Mouse (Mus musculus) midbrain, embryonic 15.5 days (tissue): ENCODE measurements around the gene Acadvl. TPM values are rescaled to one million over a fixed set of nuclear protein-coding genes. Genes with fewer than 3 reads are reported as not detected.

Experiments used
- ATAC-seq: fragments of 200-750 bp; cut with Nextera tagmentation; replicated peaks from 2 replicates; pipeline ENCODE4 v1.8.0; 2017; ENCODE audit warnings: moderate TSS enrichment
- H3K27ac ChIP-seq: fragments of 300-500 bp; sonication (generic); 2 replicates; pipeline ENCODE4 v1.5.1; 2015; ENCODE audit warnings: mild to moderate bottlenecking, inconsistent platforms
- H3K27me3 ChIP-seq: fragments of 300-500 bp; sonication (generic); replicated peaks from 2 replicates; pipeline ENCODE4 v1.6.1; 2015; ENCODE audit warnings: inconsistent platforms
- H3K36me3 ChIP-seq: fragments of 300-500 bp; sonication (generic); replicated peaks from 2 replicates; pipeline ENCODE4 v1.6.1; 2015; ENCODE audit warnings: inconsistent platforms
- H3K4me1 ChIP-seq: fragments of 300-500 bp; sonication (generic); 2 replicates; pipeline ENCODE4 v1.6.1; 2015; ENCODE audit warnings: inconsistent platforms
- H3K4me2 ChIP-seq: fragments of 300-500 bp; sonication (generic); 2 replicates; pipeline ENCODE4 v1.6.1; 2015; ENCODE audit warnings: inconsistent platforms, mild to moderate bottlenecking, moderate library complexity
- H3K4me3 ChIP-seq: fragments of 300-500 bp; sonication (generic); 2 replicates; pipeline ENCODE4 v1.5.1; 2015; ENCODE audit warnings: mild to moderate bottlenecking, inconsistent platforms
- H3K9ac ChIP-seq: fragments of 300-500 bp; sonication (generic); 2 replicates; pipeline ENCODE4 v1.6.1; 2015; ENCODE audit warnings: mild to moderate bottlenecking, inconsistent platforms
- H3K9me3 ChIP-seq: fragments of 300-500 bp; sonication (generic); 2 replicates; pipeline ENCODE4 v1.6.1; 2016; ENCODE audit warnings: inconsistent platforms
- WGBS: fragments of 180-500 bp; shearing (Covaris S2); methylation state at CpG from one replicate; pipeline ENCODE4 v1.1.7; 2015; ENCODE audit warnings: mixed read lengths; 5-methylcytosine and 5-hydroxymethylcytosine counted together
- microRNA counts: library from miRNA; unstranded; fragments of <30 nt; microRNA quantifications from one replicate; lab custom pipeline; 2016
- microRNA-seq: library from miRNA; unstranded; fragments of <30 nt; microRNA quantifications from one replicate; pipeline ENCODE4, GENCODE M21; 2016
- polyA plus RNA-seq: library from polyadenylated mRNA; unstranded; fragments of >200 nt; fragmentation: Nextera tagmentation; extraction: Ambion mirVana; gene quantifications from 2 replicates; pipeline ENCODE4 v1.2.1, GENCODE M21; 2015

Gene Acadvl
- polyA plus RNA-seq, 1 experiment from 2014 or later, result 57.2 TPM

DNA sequence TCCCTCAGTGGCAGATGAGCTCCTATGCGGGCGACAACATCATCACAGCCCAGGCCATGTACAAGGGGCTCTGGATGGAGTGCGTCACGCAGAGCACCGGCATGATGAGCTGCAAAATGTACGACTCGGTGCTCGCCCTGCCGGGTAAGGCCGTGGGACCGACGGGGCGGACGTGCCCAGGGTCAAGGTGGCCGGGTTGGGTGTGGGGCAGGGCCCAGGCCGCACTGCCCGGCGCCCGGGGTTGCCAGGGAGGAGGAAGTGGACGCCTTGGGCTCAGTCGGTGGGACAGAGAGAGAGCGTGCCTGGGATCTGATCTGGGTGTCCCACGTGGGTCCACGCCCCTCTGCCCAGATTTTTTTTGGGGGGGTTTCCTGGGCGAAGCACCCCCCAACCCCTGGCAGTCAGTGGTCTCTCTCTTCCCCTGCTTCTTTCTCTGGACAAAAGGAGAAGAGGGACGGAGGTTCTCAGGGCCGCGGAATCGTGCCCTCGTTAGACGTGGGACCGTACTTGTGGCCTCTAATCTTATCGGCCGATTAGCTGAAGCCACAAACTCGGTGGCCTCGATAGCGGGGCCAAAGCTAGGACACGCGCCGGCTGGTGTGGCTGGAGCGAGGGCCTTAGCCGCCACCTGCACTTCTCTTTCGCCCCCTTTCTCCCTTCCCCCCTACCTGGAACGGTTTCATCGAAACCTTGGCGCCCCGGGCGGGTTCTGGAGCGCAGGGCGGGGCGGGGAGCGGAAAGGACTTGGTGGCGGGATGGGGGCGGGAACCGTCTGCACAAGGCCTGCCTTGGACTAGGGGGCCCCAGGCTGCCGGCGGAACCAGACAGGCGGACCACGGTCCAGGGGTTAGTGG lies 49.0 kb downstream of the Acadvl start:
- Histone ChIP-seq H3K36me3 (peaks cover 20% of the 10 kb centered on the region; the same call in 1 of the 2 replicates), H3K4me3 (peak overlapping the region; percentile 26), H3K4me2 (peak overlapping the region; percentile 41), H3K9me3 (no peaks in the 10 kb centered on the region), H3K4me1 (peaks cover 12% of the 10 kb centered on the region), H3K27ac (no peak overlapping the region), H3K9ac (no peak overlapping the region), H3K27me3 (peaks cover 71% of the 10 kb centered on the region)
- ATAC-seq, result 0 out of 2 replicates have a peak, but pooled peaks have one; percentile 14
- 1% methylated on average over 57 of the region's 59 CpGs for WGBS

- no peaks in the 10 kb centered on the region for H3K9me3 ChIP-seq
- ATAC-seq, result no peak
- 0 out of 2 replicates have a peak overlapping the region, but pooled peaks have one; percentile 11 for H3K4me3 ChIP-seq
- peaks cover 12% of the 10 kb centered on the region for H3K4me1 ChIP-seq
- peaks cover 75% of the 10 kb centered on the region for H3K27me3 ChIP-seq
- no peak overlapping the region for H3K9ac ChIP-seq
- no peak overlapping the region for H3K27ac ChIP-seq
- WGBS, result 3% methylated on average over 49 of the region's 49 CpGs
- peak overlapping the region; percentile 41 for H3K4me2 ChIP-seq
- peaks cover 20% of the 10 kb centered on the region; the same call in 1 of the 2 replicates for H3K36me3 ChIP-seq
Observed at GRCm38 (mm10) chr11:69965271-69966005, 49.8 kb downstream of the Acadvl start.

- Histone ChIP-seq H3K9me3 (no peaks in the 10 kb centered on the region), H3K27me3 (peaks cover 75% of the 10 kb centered on the region), H3K9ac (no peak within 1 kb of the TSS), H3K27ac (no peak within 1 kb of the TSS), H3K4me1 (peaks cover 12% of the 10 kb centered on the region), H3K4me3 (0 out of 2 replicates have a peak within 1 kb of the TSS, but pooled peaks have one; percentile 11), H3K4me2 (peak within 1 kb of the TSS; percentile 29), H3K36me3 (0 out of 2 replicates have a peak, but pooled peaks cover 15% of the 10 kb centered on the region)
- no peak for ATAC-seq
- 14% methylated on average over 24 of the region's 24 CpGs for WGBS
Observed at GRCm38 (mm10) chr11:69964650-69965270, 50.5 kb downstream of the Acadvl start, which contains the start of gene Cldn7. Cldn7 (plus strand) TSS chr11:69964779.

DNA sequence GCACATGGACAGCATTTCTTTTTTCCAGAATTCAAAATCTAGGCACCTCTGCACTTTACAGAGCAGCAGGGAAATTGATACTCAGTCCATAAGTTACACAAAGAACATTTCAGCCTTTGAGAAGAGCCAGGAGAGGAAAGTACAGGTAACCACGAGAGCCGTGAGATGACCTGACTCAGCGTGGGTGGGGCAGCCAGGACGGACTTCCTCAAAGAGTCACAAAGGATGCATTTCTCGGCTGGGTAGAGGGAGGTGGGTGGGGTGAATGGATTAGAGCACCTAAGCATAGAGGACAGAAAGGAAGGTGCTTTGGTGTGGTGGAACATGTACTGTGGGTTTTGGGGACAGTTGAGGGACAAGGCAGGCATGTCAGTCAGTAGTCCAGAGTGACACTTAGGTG lies 53.4 kb downstream of the Acadvl start:
- Histone ChIP-seq H3K36me3 (no peaks in the 10 kb centered on the region), H3K9me3 (no peaks in the 10 kb centered on the region), H3K4me3 (no peak overlapping the region), H3K9ac (no peak overlapping the region), H3K4me1 (peaks cover 12% of the 10 kb centered on the region), H3K27ac (no peak overlapping the region), H3K4me2 (no peak overlapping the region), H3K27me3 (peaks cover 60% of the 10 kb centered on the region)
- no peak for ATAC-seq
- 56% methylated on average over 5 of the region's 5 CpGs for WGBS

GRCm38 (mm10) chr11:69960616-69961015 lies 54.6 kb downstream of the Acadvl start:
- Histone ChIP-seq H3K4me2 (no peak overlapping the region), H3K27ac (no peak overlapping the region), H3K4me3 (no peak overlapping the region), H3K4me1 (peaks cover 4% of the 10 kb centered on the region), H3K9ac (no peak overlapping the region), H3K9me3 (no peaks in the 10 kb centered on the region), H3K27me3 (peaks cover 53% of the 10 kb centered on the region), H3K36me3 (no peaks in the 10 kb centered on the region)
- ATAC-seq, result no peak
- WGBS, result 28% methylated on average over 5 of the region's 5 CpGs

MicroRNAs encoded within 50 kb of the gene (microRNA counts, 519-probe panel; counts per million panel counts)
- microRNA mmu-miR-324-3p (lab: Ali Mortazavi, UCI) (not detected), microRNA mmu-miR-324-5p (lab: Ali Mortazavi, UCI) (2,761 counts per million, percentile 60 among the panel's probes with 10 or more counts)

Small RNA genes lying within 50 kb of the gene (microRNA-seq; reads per million reads assigned to microRNA genes)
- gene Gm44349 (not detected), gene Mir324 (3,734 reads per million, percentile 89 among the genes with 10 or more reads in this experiment)

Other genes with a start within 250 kb of the Acadvl start
- 4.1 and 4.3 TPM in 2 replicates for gene Zbtb4, start 249.5 kb downstream of the Acadvl start, polyA plus RNA-seq
- 0.98 and 1.2 TPM in 2 replicates for gene Chrnb1, start 219.5 kb downstream of the Acadvl start, polyA plus RNA-seq
- 3.7 and 4.5 TPM in 2 replicates for gene Fgf11, start 213.6 kb downstream of the Acadvl start, polyA plus RNA-seq
- 0.74 and 0.86 TPM in 2 replicates for gene Tmem102, start 209.8 kb downstream of the Acadvl start, polyA plus RNA-seq
- gene Gm39566, start 200.1 kb downstream of the Acadvl start, polyA plus RNA-seq, result not detected in 2 replicates
- gene Spem2, start 196.9 kb downstream of the Acadvl start, polyA plus RNA-seq, result not detected in 2 replicates
- 0.55 and 0.65 TPM in 2 replicates for gene Spem1, start 193.2 kb downstream of the Acadvl start, polyA plus RNA-seq
- gene Nlgn2, start 177.6 kb downstream of the Acadvl start, polyA plus RNA-seq, result 24.0 and 24.2 TPM in 2 replicates
- 318 and 320 TPM in 2 replicates for gene Tmem256, start 176.9 kb downstream of the Acadvl start, polyA plus RNA-seq
- 52.3 and 53.5 TPM in 2 replicates for gene Plscr3, start 169.0 kb downstream of the Acadvl start, polyA plus RNA-seq
- 0.10 and 0.28 TPM in 2 replicates for gene Tnk1, start 156.7 kb downstream of the Acadvl start, polyA plus RNA-seq
- gene Tmem95, start 137.4 kb downstream of the Acadvl start, polyA plus RNA-seq, result not detected in 2 replicates
- gene Kctd11, start 134.0 kb downstream of the Acadvl start, polyA plus RNA-seq, result 1.7 and 1.9 TPM in 2 replicates
- gene Acap1, start 119.9 kb downstream of the Acadvl start, polyA plus RNA-seq, result 0.46 and 0.52 TPM in 2 replicates
- 11.1 and 11.8 TPM in 2 replicates for gene 2810408A11Rik, start 114.4 kb downstream of the Acadvl start, polyA plus RNA-seq
- gene Neurl4, start 114.3 kb downstream of the Acadvl start, polyA plus RNA-seq, result 23.2 and 24.2 TPM in 2 replicates
- gene Gps2, start 101.5 kb downstream of the Acadvl start, polyA plus RNA-seq, result 77.6 and 86.6 TPM in 2 replicates
- gene Eif5a, start 93.5 kb downstream of the Acadvl start, polyA plus RNA-seq, result 1,022 and 1,040 TPM in 2 replicates
- 5.6 and 6.4 TPM in 2 replicates for gene Ybx2, start 79.6 kb downstream of the Acadvl start, polyA plus RNA-seq
- gene Slc2a4, start 67.2 kb downstream of the Acadvl start, polyA plus RNA-seq, result 3.3 TPM in 2 replicates
- 0.58 and 0.59 TPM in 2 replicates for gene Cldn7, start 50.6 kb downstream of the Acadvl start, polyA plus RNA-seq
- 22.5 and 25.4 TPM in 2 replicates for gene Ctdnep1, start 34.3 kb downstream of the Acadvl start, polyA plus RNA-seq
- gene Elp5, start 32.9 kb downstream of the Acadvl start, polyA plus RNA-seq, result 162 and 177 TPM in 2 replicates
- gene Gabarap, start 24.3 kb downstream of the Acadvl start, polyA plus RNA-seq, result 495 and 507 TPM in 2 replicates
- 57.1 and 58.8 TPM in 2 replicates for gene Phf23, start 19.6 kb downstream of the Acadvl start, polyA plus RNA-seq
- 30.4 and 31.0 TPM in 2 replicates for gene Dvl2, start 14.8 kb downstream of the Acadvl start, polyA plus RNA-seq
- gene Dlg4, start 1.5 kb upstream of the Acadvl start, polyA plus RNA-seq, result 27.8 and 30.4 TPM in 2 replicates
- 3.7 and 3.8 TPM in 2 replicates for gene Asgr1, start 38.7 kb upstream of the Acadvl start, polyA plus RNA-seq
- gene Asgr2, start 77.2 kb upstream of the Acadvl start, polyA plus RNA-seq, result not detected in 2 replicates
- 1.2 and 1.5 TPM in 2 replicates for gene Mgl2, start 114.9 kb upstream of the Acadvl start, polyA plus RNA-seq
- 0.89 and 2.1 TPM in 2 replicates for gene Clec10a, start 140.8 kb upstream of the Acadvl start, polyA plus RNA-seq
- gene Slc16a11, start 197.3 kb upstream of the Acadvl start, polyA plus RNA-seq, result 6.4 and 8.6 TPM in 2 replicates
- gene Slc16a13, start 205.7 kb upstream of the Acadvl start, polyA plus RNA-seq, result 14.2 and 15.0 TPM in 2 replicates
- 5.3 and 5.6 TPM in 2 replicates for gene Bcl6b, start 214.4 kb upstream of the Acadvl start, polyA plus RNA-seq
- gene 0610010K14Rik, start 222.5 kb upstream of the Acadvl start, polyA plus RNA-seq, result 173 TPM in 2 replicates
- 13.0 and 14.1 TPM in 2 replicates for gene Gm21988, start 224.4 kb upstream of the Acadvl start, polyA plus RNA-seq
- 351 and 366 TPM in 2 replicates for gene Rnasek, start 224.4 kb upstream of the Acadvl start, polyA plus RNA-seq
- 0.49 and 0.74 TPM in 2 replicates for gene Alox12, start 239.9 kb upstream of the Acadvl start, polyA plus RNA-seq